Mouse (Mus musculus) limb, embryonic 11.5 days (tissue): ENCODE results near the gene Hspb1. TPM values are rescaled to one million over a fixed set of nuclear protein-coding genes. Genes with fewer than 3 reads are reported as not detected.

Experiments
- ATAC-seq: fragments of 200-750 bp; cut with Nextera tagmentation; 2 replicates; pipeline ENCODE4 v1.8.0; 2017; ENCODE audit warnings: low read depth; ENCODE audit not compliant: insufficient number of reproducible peaks, low FRiP score, low TSS enrichment
- DNase-seq: peaks from one replicate; pipeline ENCODE4 v3.0.0-alpha.2; 2015; ENCODE audit warnings: low spot score
- H3K27ac ChIP-seq: fragments of 300-500 bp; sonication (generic); replicated peaks from 2 replicates; pipeline ENCODE4 v1.5.1; 2014; ENCODE audit warnings: low read depth, mild to moderate bottlenecking, low read length
- H3K27me3 ChIP-seq: fragments of 300-500 bp; sonication (generic); 2 replicates; pipeline ENCODE4 v1.6.1; 2014; ENCODE audit warnings: mild to moderate bottlenecking, low read length, mixed read lengths; ENCODE audit not compliant: control insufficient read depth, insufficient read depth
- H3K36me3 ChIP-seq: fragments of 300-500 bp; sonication (generic); 2 replicates; pipeline ENCODE4 v1.6.1; 2014; ENCODE audit warnings: mild to moderate bottlenecking, low read length, moderate library complexity, mixed read lengths; ENCODE audit not compliant: control insufficient read depth, insufficient read depth
- H3K4me1 ChIP-seq: fragments of 300-500 bp; sonication (generic); 2 replicates; pipeline ENCODE4 v1.6.1; 2014; ENCODE audit warnings: low read length, mixed read lengths; ENCODE audit not compliant: control insufficient read depth, insufficient read depth
- H3K4me2 ChIP-seq: fragments of 300-500 bp; sonication (generic); 2 replicates; pipeline ENCODE4 v1.6.1; 2014; ENCODE audit warnings: low read depth, mild to moderate bottlenecking, moderate library complexity; ENCODE audit not compliant: severe bottlenecking
- H3K4me3 ChIP-seq: fragments of 300-500 bp; sonication (generic); 2 replicates; pipeline ENCODE4 v1.5.1; 2014; ENCODE audit warnings: low read depth, low read length
- H3K9ac ChIP-seq: fragments of 300-500 bp; sonication (generic); 2 replicates; pipeline ENCODE4 v1.6.1; 2014; ENCODE audit warnings: mild to moderate bottlenecking, low read length
- H3K9me3 ChIP-seq: fragments of 300-500 bp; sonication (generic); 2 replicates; pipeline ENCODE4 v1.6.1; 2016; ENCODE audit warnings: low read length; ENCODE audit not compliant: control insufficient read depth
- WGBS: fragments of 180-500 bp; shearing (Covaris S2); extraction: QIAGEN DNeasy Blood & Tissue Kit; methylation state at CpG from one replicate; pipeline ENCODE4 v1.1.7; 2014; 5-methylcytosine and 5-hydroxymethylcytosine counted together
- polyA plus RNA-seq: library from polyadenylated mRNA; unstranded; fragments of >200 nt; fragmentation: Nextera tagmentation; extraction: Ambion mirVana; gene quantifications from 2 replicates; pipeline ENCODE4 v1.2.1, GENCODE M21; 2014

Gene Hspb1
- polyA plus RNA-seq, 1 experiment from 2014 or later, result 30.7 TPM

DNA sequence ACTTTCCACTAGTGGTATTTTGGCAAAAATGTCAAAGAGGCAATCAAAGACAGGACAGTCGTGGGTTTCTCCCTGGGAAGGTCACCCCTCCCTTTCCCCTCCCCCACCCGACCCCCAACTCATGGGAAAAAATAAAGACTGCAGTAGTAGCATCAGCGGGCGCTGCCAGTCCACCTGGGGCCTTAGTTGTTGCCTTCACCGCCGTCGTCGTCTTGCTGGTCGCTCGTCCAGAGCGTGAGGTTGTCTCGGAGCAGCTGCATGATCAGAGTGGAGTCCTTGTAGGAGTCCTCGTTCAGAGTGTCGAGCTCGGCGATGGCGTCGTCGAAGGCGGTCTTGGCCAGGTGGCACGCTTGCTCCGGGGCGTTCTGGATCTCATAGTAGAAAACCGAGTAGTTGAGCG lies 23.1 kb downstream of the Hspb1 start:
- no peak for DNase-seq
- H3K27me3 ChIP-seq, result no peaks in the 10 kb centered on the region
- no peaks in the 10 kb centered on the region for H3K4me1 ChIP-seq
- H3K9ac ChIP-seq, result no peak overlapping the region
- no peak overlapping the region for H3K27ac ChIP-seq
- H3K9me3 ChIP-seq, result no peaks in the 10 kb centered on the region
- no peak overlapping the region for H3K4me2 ChIP-seq
- no peak for ATAC-seq
- WGBS, result 90% methylated on average over 25 of the region's 25 CpGs
- no peak overlapping the region for H3K4me3 ChIP-seq
- H3K36me3 ChIP-seq, result peaks cover 24% of the 10 kb centered on the region

DNA sequence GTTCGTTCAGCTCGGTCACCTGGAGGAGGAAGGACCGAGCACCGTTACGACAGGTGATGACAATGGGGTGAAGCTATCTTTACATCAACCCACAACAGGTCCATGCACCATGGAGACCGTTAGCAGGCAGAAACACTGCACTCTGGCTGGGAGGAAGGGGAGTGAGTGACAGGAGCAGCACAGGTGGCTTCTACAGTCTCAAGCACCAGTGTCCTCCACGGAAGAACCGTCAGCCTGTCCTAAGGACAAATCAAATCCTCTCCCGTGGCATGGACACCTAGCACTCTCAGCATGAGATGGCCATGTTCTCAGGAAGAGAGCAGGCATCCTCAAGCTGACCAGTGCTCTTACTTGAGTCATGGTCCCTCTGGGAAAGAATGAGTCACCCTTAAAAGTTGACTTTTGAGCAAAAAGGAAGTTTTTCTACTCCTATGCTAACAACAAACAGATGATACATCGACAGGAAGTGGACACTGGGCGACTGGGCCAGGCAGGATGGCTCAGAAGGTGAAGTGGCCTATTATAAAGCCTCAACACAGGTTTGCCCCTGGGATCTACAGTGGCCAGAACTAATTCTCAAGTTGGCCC lies 24.0 kb downstream of the Hspb1 start:
- H3K4me1 ChIP-seq, result no peaks in the 10 kb centered on the region
- no peak overlapping the region for H3K9ac ChIP-seq
- H3K4me2 ChIP-seq, result no peak overlapping the region
- no peaks in the 10 kb centered on the region for H3K9me3 ChIP-seq
- no peaks in the 10 kb centered on the region for H3K27me3 ChIP-seq
- H3K4me3 ChIP-seq, result no peak overlapping the region
- H3K36me3 ChIP-seq, result peaks cover 27% of the 10 kb centered on the region
- H3K27ac ChIP-seq, result no peak overlapping the region
- DNase-seq, result no peak
- no peak for ATAC-seq
- 90% methylated on average over 11 of the region's 11 CpGs for WGBS

DNA sequence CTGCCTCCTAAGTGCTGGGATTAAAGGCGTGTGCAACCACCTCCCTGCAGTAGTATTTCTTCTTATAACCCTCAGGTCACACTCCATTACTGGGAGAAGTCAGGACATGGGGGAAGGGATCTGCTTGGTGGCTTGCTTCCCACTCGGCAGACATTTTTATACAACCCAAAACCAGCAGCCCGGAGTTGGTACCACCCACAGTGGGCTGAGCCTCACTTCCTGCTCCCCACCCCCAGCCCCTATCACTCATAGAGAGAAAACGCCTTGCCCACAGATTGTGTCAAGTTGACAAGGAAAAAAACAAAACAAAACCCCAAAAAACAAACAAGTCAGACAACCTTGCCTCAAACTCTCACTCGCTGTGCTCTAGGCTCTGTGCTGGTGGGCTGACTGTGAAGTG lies 25.5 kb downstream of the Hspb1 start:
- no peak for DNase-seq
- H3K4me3 ChIP-seq, result no peak overlapping the region
- peaks cover 28% of the 10 kb centered on the region for H3K36me3 ChIP-seq
- H3K9ac ChIP-seq, result no peak overlapping the region
- H3K27me3 ChIP-seq, result no peaks in the 10 kb centered on the region
- H3K4me2 ChIP-seq, result no peak overlapping the region
- ATAC-seq, result no peak
- WGBS, result 81% methylated on average over 5 of the region's 5 CpGs
- no peak overlapping the region for H3K27ac ChIP-seq
- no peaks in the 10 kb centered on the region for H3K9me3 ChIP-seq
- no peaks in the 10 kb centered on the region for H3K4me1 ChIP-seq

DNA sequence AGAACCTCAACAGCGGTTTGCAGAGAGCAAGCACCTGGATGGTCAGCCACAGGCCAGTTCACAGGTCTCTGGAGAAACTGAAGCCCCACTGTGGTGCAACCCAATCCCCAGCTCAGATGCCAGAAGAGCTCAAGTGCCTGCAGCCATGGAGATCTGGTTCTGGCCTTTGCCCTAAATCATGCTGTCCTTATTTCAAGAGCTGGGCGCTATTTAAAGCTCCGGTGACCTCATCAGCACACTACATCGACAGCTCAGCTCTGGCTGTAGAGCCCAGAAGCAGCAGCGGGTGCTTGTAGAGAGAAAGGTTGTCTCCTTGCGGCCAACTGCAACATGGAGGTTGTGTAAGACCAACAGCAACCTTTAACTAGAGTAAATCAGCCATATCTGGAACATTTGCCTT lies 26.4 kb downstream of the Hspb1 start:
- no peaks in the 10 kb centered on the region for H3K4me1 ChIP-seq
- H3K27me3 ChIP-seq, result no peaks in the 10 kb centered on the region
- H3K4me3 ChIP-seq, result no peak overlapping the region
- DNase-seq (no peak), ATAC-seq (no peak)
- 94% methylated on average over 6 of the region's 6 CpGs for WGBS
- H3K4me2 ChIP-seq, result no peak overlapping the region
- no peak overlapping the region for H3K9ac ChIP-seq
- H3K27ac ChIP-seq, result no peak overlapping the region
- no peaks in the 10 kb centered on the region for H3K9me3 ChIP-seq
- H3K36me3 ChIP-seq, result peaks cover 26% of the 10 kb centered on the region

DNA sequence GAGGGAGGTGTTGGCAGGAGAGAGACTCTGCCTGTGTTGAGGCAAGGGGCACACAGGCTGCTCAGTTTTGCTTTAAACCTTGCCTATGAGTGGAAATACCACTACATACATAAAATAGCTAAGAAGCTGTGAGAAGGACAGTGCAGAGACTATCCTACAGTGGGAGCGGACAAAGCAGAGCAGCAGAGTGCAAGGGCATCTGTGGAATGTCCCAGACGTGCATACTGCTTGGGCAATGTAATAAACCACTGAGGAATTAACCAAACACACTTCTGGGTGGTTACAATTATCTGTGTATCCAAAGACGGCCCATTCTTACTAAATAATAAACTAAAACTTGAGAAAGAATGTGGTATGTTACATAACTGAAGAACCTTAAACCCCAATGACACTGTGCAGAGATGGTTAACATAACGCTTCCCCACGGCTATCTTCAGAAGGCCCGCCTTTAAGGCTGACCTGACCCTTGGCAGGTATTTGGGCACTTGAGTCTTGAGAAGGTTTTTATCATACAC lies 28.4 kb downstream of the Hspb1 start:
- H3K4me2 ChIP-seq, result no peak overlapping the region
- H3K9me3 ChIP-seq, result no peaks in the 10 kb centered on the region
- no peak for ATAC-seq
- no peak overlapping the region for H3K4me3 ChIP-seq
- H3K36me3 ChIP-seq, result peaks cover 29% of the 10 kb centered on the region
- H3K9ac ChIP-seq, result no peak overlapping the region
- H3K27ac ChIP-seq, result no peak overlapping the region
- no peaks in the 10 kb centered on the region for H3K4me1 ChIP-seq
- no peak for DNase-seq
- H3K27me3 ChIP-seq, result no peaks in the 10 kb centered on the region
- WGBS, result 83% methylated on average over 6 of the region's 6 CpGs

DNA sequence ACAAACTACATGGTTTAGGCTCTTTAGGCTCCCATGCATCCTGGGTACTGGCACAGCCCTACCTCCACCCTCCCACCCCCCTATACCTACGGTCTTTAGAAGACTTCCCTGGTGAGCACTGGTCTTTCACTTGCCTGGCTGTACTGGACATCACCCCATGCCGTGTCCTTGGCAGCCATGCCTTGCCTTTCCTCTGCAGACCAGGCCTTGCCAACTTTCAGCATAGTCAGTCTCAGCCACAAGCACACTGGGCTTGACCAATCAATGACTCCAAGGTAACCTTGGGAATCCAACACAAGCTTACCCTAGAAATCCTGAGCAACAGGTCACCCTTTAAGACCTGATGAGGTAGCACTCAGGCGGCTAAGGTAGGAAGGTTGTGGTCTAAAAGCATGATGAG lies 28.9 kb downstream of the Hspb1 start:
- Histone ChIP-seq H3K9me3 (no peaks in the 10 kb centered on the region), H3K27me3 (no peaks in the 10 kb centered on the region), H3K27ac (no peak overlapping the region), H3K4me3 (no peak overlapping the region), H3K4me1 (no peaks in the 10 kb centered on the region), H3K4me2 (no peak overlapping the region), H3K36me3 (peaks cover 31% of the 10 kb centered on the region), H3K9ac (no peak overlapping the region)
- no peak for DNase-seq
- ATAC-seq, result no peak
- 90% methylated on average over 3 of the region's 3 CpGs for WGBS

DNA sequence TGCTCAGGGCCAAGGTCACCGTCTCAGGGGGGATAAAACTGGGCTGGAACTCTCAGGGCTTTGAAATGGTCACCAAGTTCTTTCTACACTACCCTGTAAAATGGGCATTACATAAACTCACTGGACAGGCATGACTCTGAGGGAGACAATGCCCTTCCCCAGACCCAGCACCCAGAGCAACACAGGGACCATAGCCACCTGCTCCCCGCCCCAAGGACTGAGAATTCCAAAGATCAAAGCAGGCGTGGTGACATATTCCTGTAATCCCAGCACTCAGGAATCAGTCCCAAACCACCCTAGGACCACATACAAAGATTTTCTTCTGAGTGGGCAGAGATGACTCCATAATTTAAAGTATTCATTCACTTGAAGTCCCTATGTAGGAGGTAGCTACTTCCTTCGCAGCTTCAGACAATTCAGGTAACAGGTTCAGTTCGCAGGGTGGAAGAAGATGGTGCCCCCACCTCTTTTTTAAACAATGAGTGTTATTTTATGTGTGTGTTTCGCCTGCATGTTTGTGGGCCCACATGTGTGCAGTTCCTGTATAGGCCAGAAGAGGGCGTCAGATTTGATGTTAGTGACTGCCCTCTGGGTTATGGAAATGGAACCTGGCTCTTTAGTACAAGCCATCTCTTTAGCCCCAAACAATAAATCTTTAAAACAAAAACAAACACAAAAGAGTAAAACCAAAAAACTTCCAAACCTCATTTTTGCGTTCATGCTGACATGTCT lies 29.8 kb downstream of the Hspb1 start:
- no peak overlapping the region for H3K9ac ChIP-seq
- no peaks in the 10 kb centered on the region for H3K9me3 ChIP-seq
- DNase-seq, result no peak
- 91% methylated on average over 8 of the region's 8 CpGs for WGBS
- H3K27ac ChIP-seq, result no peak overlapping the region
- no peaks in the 10 kb centered on the region for H3K27me3 ChIP-seq
- H3K4me2 ChIP-seq, result no peak overlapping the region
- peaks cover 36% of the 10 kb centered on the region for H3K36me3 ChIP-seq
- H3K4me3 ChIP-seq, result no peak overlapping the region
- no peak for ATAC-seq
- no peaks in the 10 kb centered on the region for H3K4me1 ChIP-seq

DNA sequence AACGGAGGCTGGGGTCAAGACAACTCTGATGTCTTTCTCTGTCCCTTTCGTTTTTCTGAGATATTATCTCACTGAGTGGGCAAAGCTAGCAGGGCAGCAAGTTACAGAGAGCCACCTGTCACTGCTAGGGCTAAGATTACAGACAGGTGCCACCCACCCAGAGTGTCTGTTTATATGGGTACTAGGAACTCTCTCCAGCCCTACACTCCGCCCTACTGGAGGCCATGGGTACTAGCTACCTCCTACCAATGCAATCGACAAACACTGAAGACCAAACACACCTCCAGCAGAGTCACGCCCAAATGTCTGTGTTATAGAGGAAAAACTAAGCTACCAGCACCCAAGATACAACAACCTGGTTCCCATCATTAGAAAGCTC lies 30.3 kb downstream of the Hspb1 start:
- ATAC-seq, result no peak
- WGBS, result 95% methylated on average over 5 of the region's 5 CpGs

More for the DNA sequence above, 30.3 kb downstream of the Hspb1 start:
- Histone ChIP-seq H3K4me3 (no peak overlapping the region), H3K36me3 (peaks cover 36% of the 10 kb centered on the region), H3K4me1 (no peaks in the 10 kb centered on the region), H3K27me3 (no peaks in the 10 kb centered on the region), H3K9ac (no peak overlapping the region), H3K27ac (no peak overlapping the region), H3K4me2 (no peak overlapping the region), H3K9me3 (no peaks in the 10 kb centered on the region)
- DNase-seq, result no peak
